Mouse (Mus musculus) gastrocnemius, postnatal 14 days (tissue): ENCODE measurements around the gene Tfb1m. TPM values are rescaled to one million over a fixed set of nuclear protein-coding genes. Genes with fewer than 3 reads are reported as not detected.

Experiments
- DNase-seq: peaks from one replicate; pipeline ENCODE4 v3.0.0; 2021; ENCODE audit warnings: mixed read lengths
- intact Hi-C: fragments of 180-260 bp; cut with DNase I; formaldehyde crosslinking; loops from one replicate; pipeline ENCODE4 v1.15.1; 2025; ENCODE audit warnings: low total_unique reads
- long read RNA-seq, 2 experiments: library from polyadenylated mRNA; stranded (forward); transcript quantifications; one replicate each; pipeline ENCODE4 v2.0.0; 2021
- total RNA-seq, 2 experiments: library from RNA; stranded (reverse); gene quantifications; 2 replicates each; pipeline ENCODE4 v1.2.3; 2021

The Tfb1m gene
- 1 to 10 TPM; 7.6 to 7.8 TPM for total RNA-seq
- long read RNA-seq, experiment 1, partial matches to known transcripts, result 0 of 1 reads
- long read RNA-seq, experiment 1, other reads (novel, unspliced or antisense), result 1 of 1 reads
- long read RNA-seq, experiment 2, partial matches to known transcripts, result 0 of 2 reads
- long read RNA-seq, experiment 2, other reads (novel, unspliced or antisense), result 0 of 2 reads

GRCm38 (mm10) chr17:3557331-3558311 lies at the start of gene Tfb1m:
Gene Tfb1m (minus strand): TSS chr17:3557781.
- peak; percentile 97 for DNase-seq
- intact Hi-C loops, result no loop called here

- no peak for DNase-seq
- intact Hi-C loops, result no loop called here
These were observed 45.5 kb upstream of the Tfb1m start for GRCm38 (mm10) chr17:3602954-3603672.

- no peak for DNase-seq
- intact Hi-C loops, result no loop called here
These were observed 40.8 kb upstream of the Tfb1m start for GRCm38 (mm10) chr17:3598393-3598792.

- DNase-seq, result no peak
- intact Hi-C loops, result no loop called here
These were observed 40.3 kb upstream of the Tfb1m start for GRCm38 (mm10) chr17:3597866-3598265.

- intact Hi-C loops, result no loop called here
- no peak for DNase-seq
These were observed 39.5 kb upstream of the Tfb1m start for GRCm38 (mm10) chr17:3597130-3597529.

- intact Hi-C loops, result loop anchor here (5.0 kb wide), 1 partner anchor 221 kb away; no protein-coding TSS in a partner anchor
- peak; percentile 64 for DNase-seq
These were observed 13.3 kb upstream of the Tfb1m start for GRCm38 (mm10) chr17:3570876-3571275.

GRCm38 (mm10) chr17:3562405-3562804 lies 4.8 kb upstream of the Tfb1m start:
- no peak for DNase-seq
- intact Hi-C loops, result no loop called here

GRCm38 (mm10) chr17:3560534-3560933 lies 3.0 kb upstream of the Tfb1m start:
- intact Hi-C loops, result no loop called here
- no peak for DNase-seq

- intact Hi-C loops, result no loop called here
- DNase-seq, result no peak
These were observed 832 bp upstream of the Tfb1m start for GRCm38 (mm10) chr17:3558356-3558870.

GRCm38 (mm10) chr17:3556251-3556650 lies 1.3 kb downstream of the Tfb1m start:
- intact Hi-C loops, result no loop called here
- no peak for DNase-seq

- intact Hi-C loops, result no loop called here
- no peak for DNase-seq
These were observed 9.9 kb downstream of the Tfb1m start for GRCm38 (mm10) chr17:3547725-3548124.

- intact Hi-C loops, result no loop called here
These were observed 16.5 kb downstream of the Tfb1m start for GRCm38 (mm10) chr17:3541033-3541432.

GRCm38 (mm10) chr17:3540304-3540703 lies 17.3 kb downstream of the Tfb1m start:
- intact Hi-C loops, result no loop called here
- DNase-seq, result no peak

More at GRCm38 (mm10) chr17:3541033-3541432, 16.5 kb downstream of the Tfb1m start:
- DNase-seq, result no peak

GRCm38 (mm10) chr17:3533425-3533824 lies 24.2 kb downstream of the Tfb1m start:
- no peak for DNase-seq
- intact Hi-C loops, result no loop called here

- DNase-seq, result no peak
- intact Hi-C loops, result no loop called here
These were observed 25.3 kb downstream of the Tfb1m start, which contains the start of gene Cldn20 for GRCm38 (mm10) chr17:3532254-3532653. Gene Cldn20 (plus strand): TSS chr17:3532554.

GRCm38 (mm10) chr17:3531641-3532040 lies 25.9 kb downstream of the Tfb1m start:
- DNase-seq, result no peak
- intact Hi-C loops, result no loop called here

GRCm38 (mm10) chr17:3530549-3530948 lies 27.0 kb downstream of the Tfb1m start:
- intact Hi-C loops, result no loop called here
- no peak for DNase-seq

GRCm38 (mm10) chr17:3529523-3529922 lies 28.1 kb downstream of the Tfb1m start:
- intact Hi-C loops, result no loop called here
- DNase-seq, result no peak

- DNase-seq, result no peak
These were observed 29.6 kb downstream of the Tfb1m start for GRCm38 (mm10) chr17:3527841-3528471.

More at GRCm38 (mm10) chr17:3527841-3528471, 29.6 kb downstream of the Tfb1m start:
- intact Hi-C loops, result no loop called here
